Mouse (Mus musculus): ENCODE measurements at regions not wholly inside any gene's neighbourhood (a gene's known extent, or its start where the extent isn't known, plus 50 kb on each side); places are given as distances from the start of the nearest gene placed in this dataset.

- no peak for TF ChIP-seq USF1 (IDR thresholded peaks at IDR 0.05; ENCODE audit: low read depth)
- TF ChIP-seq CEBPB (IDR thresholded peaks at IDR 0.05; ENCODE audit: insufficient read depth, poor library complexity, severe bottlenecking) = no peak
Observed at GRCm38 (mm10) chr15:63592758-63593463, 252.1 kb downstream of the Gsdmc2 start.
